Mouse (Mus musculus): ENCODE results near the gene Npcd.

Npcd gene

DNA sequence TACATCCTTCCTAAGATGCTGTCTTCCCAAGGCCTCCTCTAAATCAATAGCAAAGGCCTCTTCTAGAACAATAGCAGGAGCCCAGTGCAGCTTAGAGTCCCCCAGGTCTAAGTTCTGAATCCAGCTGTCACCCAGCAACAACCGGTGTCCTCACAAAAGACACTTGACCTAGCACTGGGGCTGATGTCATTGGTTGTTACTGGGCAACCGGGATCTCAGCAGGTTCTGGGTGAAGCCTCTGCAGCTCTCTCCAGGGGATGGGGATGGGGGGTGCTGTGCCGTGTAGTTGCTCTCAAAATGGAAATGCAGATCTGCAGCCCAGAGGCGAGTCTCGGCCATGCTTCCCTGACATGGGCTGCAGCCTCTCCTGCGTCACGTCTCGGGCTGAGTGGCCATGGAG is 46.2 kb downstream of the Npcd start:
- in situ Hi-C loops (cut with MboI; ENCODE audit: low pct_unique_long_range_greater_than_20kb in 1 of 2, low sequenced_read_pairs in 2 of 2, unreplicated experiment in 1 of 2), result loop anchor here in 1 of 2 experiments (25.0 kb wide), 1 partner anchor 274 kb away; no protein-coding TSS in a partner anchor

DNA sequence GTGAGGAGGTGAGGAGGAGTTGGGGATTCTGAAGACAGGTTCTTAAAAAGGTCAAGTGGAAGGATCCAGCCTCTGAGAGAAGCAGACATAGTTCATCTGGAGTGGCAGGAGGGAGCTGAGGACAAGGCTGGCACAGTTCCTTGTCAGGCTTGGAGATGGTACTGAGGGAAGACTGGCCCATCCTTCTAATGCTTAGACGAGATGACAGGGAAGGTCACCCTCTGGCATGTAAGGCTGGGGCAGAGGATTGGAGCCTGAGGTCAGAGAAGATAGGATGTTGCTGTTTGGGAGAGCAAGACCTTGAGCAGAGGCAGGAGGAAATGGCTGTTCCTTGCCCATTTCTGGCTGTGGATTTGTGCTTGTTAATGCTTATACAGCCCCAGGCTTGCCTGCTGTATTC is 49.0 kb downstream of the Npcd start:
- in situ Hi-C loops (cut with MboI; ENCODE audit: low pct_unique_long_range_greater_than_20kb in 1 of 2, low sequenced_read_pairs in 2 of 2, unreplicated experiment in 1 of 2), result loop anchor here in 1 of 2 experiments (25.0 kb wide), 1 partner anchor 277 kb away; no protein-coding TSS in a partner anchor

DNA sequence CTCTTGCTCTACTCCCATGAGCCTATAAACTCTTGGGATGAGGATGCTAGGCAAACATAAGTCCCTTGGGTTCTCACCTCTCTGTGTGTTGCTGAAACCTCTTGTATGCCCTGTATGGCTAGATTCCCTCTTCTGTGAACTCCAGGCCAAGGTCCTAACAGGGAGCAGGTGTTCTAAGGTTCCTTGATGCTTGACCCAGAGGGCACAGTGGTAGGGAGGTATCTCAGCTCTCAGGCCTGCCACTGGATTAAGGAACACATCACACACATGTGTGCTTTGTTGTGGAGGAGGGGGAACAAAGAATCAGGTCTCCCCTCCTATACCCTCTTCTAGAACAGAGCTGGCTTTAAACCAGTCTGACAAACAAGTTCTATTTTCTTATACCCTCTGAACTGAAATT is 56.3 kb downstream of the Npcd start, which contains the start of gene Dnal4:
TSS of gene Dnal4 (minus strand) at position 101 of the 400 bp plus-strand sequence.
- in situ Hi-C loops (cut with MboI; ENCODE audit: low pct_unique_long_range_greater_than_20kb in 1 of 2, low sequenced_read_pairs in 2 of 2, unreplicated experiment in 1 of 2), result loop anchor here in 1 of 2 experiments (25.0 kb wide), 1 partner anchor 285 kb away; no protein-coding TSS in a partner anchor

DNA sequence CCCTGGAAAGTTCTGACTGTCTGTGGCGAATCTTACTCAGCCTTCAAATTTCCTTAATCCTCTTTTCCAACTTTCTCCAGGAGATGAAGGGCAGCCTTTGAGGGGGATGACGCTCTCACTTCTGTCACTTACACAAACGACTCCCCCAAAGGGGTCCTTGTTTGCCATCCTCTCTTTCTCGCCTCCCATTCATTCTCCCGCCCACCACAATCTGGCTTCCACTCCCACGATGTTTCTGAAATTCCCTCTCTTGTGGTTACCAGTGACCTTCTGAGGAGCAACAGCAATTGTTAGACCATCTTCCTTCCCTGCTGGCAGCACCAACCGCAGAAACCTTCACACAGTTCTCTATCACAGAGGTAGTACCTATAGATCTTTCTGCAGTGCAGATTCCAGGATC is 58.4 kb downstream of the Npcd start:
- in situ Hi-C loops (cut with MboI; ENCODE audit: low pct_unique_long_range_greater_than_20kb in 1 of 2, low sequenced_read_pairs in 2 of 2, unreplicated experiment in 1 of 2), result loop anchor here in 1 of 2 experiments (25.0 kb wide), 1 partner anchor 287 kb away; no protein-coding TSS in a partner anchor

DNA sequence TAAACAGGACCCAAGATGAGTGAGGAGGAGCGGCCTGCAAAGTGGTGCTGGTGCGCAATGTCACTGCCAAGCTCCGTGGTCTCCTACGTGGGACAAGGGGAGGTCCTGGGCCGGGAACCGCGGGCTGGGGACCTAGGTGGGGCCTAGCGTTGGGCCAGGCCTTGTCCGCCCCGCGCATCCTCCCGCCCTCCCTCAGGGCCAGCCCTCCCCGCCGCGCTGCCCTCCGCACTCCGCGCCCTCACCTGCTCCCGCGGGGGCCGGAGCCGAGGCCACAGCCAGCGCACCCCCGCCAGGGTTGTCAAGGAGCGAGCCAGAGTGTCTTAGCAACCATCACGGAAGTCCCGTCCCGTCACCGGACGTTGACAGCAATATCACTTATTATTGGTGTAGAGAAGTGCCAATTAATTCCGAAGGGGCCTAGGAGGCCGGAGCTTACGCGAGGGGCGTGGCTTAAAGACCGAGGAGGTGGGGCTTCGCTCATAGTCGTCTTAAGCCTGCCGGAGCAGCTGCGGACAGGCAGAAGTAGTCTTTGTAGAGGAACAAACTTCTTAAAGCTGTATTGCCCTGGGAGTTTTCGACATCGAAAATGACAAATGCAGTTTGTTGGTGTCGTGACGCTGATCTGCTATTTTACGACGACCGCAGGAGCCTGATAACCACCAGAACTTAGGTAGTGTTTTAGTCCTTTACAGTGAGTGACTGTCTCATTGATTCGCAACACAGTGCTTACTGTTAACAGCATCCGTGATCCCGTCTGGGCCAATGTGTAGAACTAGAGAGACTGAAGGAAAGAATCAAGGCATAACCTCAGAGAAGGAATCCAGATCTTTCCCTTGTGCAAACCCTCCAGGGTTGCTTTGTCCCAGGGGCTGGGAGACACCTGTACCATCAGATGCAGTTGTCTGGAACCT is 59.7 kb downstream of the Npcd start:
- in situ Hi-C loops (cut with MboI; ENCODE audit: low pct_unique_long_range_greater_than_20kb in 1 of 2, low sequenced_read_pairs in 2 of 2, unreplicated experiment in 1 of 2), result loop anchor here (25.0 kb wide), 1 partner anchor 288 kb away; no protein-coding TSS in a partner anchor

DNA sequence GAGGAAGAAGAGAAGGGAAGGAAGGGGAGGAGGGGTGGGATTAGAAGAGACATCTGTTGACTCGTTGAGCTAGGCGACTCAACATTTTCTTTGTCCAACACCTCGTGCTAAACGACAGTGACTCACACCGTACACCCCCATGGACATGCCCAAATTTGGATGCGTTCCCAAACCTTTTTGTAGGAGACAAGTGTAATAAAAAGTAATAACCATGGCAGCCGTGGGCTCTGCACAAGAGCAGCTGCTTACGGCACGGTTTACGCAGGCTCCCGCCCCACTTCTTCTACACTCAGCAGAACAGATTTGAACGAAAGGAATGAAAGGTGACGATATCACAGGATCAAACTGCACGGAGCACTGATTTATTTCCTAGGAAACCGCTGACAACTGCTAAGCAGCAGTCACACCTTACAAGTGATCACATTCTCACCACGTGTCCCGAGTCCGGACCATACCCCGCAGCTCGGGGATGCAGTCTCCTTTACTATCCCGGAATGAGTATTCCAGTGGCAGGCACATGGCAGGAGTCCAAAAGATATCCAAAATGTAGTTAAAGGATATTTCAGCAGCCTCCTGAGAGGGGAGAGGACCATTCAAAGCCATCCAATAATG is 63.3 kb downstream of the Npcd start:
- in situ Hi-C loops (cut with MboI; ENCODE audit: low pct_unique_long_range_greater_than_20kb in 1 of 2, low sequenced_read_pairs in 2 of 2, unreplicated experiment in 1 of 2), result loop anchor here in 1 of 2 experiments (25.0 kb wide), 1 partner anchor 292 kb away; no protein-coding TSS in a partner anchor

DNA sequence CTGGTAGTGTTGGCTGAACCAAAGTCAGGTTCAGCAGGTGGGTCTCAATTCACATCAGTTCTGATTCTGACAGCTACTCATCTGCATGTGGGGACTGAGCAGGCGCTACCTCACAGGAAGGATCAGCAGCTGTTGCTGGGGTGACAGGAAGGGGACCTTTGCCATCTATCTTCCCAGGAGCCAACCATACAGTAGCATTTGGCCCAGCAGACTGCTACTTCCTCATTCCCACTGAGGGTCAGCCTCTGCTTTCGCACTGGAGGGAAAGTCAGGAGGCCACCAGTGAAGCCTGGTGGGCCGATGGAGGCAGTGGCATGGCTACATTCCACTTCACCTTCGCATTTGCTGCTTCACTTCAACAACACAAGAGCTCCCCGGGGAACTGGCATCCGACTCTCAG is 65.7 kb downstream of the Npcd start:
- in situ Hi-C loops (cut with MboI; ENCODE audit: low pct_unique_long_range_greater_than_20kb in 1 of 2, low sequenced_read_pairs in 2 of 2, unreplicated experiment in 1 of 2), result loop anchor here in 1 of 2 experiments (25.0 kb wide), 1 partner anchor 294 kb away; no protein-coding TSS in a partner anchor

DNA sequence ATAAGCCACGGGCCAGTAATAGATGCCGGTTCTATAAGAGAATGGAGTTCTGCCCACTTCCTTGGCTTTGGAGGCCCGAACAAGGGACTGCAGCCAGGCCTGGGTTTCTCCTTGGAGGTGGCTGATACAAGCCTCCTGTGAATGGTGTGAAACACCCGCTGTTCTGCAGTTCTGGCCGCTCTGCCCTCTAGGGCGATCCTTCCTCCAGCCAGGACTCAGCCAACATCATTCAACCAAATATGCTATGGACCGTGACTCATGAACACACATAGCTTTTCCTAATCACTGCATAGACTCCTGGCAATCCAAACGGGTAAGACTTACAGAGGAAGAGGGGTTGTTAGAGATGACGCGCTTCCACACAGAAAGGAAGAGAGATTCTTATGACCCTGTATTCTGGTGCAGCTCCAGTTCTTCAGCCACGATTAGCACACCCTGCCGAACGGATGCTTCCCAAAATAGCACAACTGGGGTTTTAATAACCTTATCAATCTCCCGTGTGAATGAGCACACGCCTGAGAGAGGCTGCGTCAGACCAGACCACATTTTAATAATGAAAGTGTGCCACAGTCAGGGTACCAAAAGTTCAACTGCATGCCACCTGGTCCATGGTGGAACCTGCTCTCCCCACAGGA is 66.6 kb downstream of the Npcd start:
- in situ Hi-C loops (cut with MboI; ENCODE audit: low pct_unique_long_range_greater_than_20kb in 1 of 2, low sequenced_read_pairs in 2 of 2, unreplicated experiment in 1 of 2), result loop anchor here in 1 of 2 experiments (25.0 kb wide), 1 partner anchor 295 kb away; no protein-coding TSS in a partner anchor

DNA sequence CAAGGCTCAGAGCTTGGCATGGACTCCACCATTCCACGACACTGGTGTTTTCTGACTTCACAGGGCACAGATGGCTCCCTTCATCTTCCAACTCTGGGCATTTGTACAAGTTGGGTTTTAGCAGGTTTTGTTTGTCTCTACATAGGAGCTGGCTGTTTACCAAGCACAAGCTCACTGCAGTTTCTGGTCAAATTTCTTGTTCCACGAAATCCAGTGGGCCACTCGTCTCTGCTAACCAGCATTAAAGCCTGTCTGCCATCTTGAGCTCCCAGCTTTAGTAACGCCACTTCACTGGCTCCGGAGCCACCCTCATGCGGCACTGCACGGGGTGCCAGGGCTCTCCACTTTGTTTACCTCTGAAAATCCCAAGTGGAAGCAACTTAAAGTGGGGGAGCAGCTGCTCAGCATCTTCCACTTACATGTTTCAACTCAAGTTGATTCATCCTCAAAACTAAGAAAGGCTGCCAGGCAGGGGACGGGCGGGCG is 67.4 kb downstream of the Npcd start:
- in situ Hi-C loops (cut with MboI; ENCODE audit: low pct_unique_long_range_greater_than_20kb in 1 of 2, low sequenced_read_pairs in 2 of 2, unreplicated experiment in 1 of 2), result loop anchor here in 1 of 2 experiments (25.0 kb wide), 1 partner anchor 296 kb away; no protein-coding TSS in a partner anchor

DNA sequence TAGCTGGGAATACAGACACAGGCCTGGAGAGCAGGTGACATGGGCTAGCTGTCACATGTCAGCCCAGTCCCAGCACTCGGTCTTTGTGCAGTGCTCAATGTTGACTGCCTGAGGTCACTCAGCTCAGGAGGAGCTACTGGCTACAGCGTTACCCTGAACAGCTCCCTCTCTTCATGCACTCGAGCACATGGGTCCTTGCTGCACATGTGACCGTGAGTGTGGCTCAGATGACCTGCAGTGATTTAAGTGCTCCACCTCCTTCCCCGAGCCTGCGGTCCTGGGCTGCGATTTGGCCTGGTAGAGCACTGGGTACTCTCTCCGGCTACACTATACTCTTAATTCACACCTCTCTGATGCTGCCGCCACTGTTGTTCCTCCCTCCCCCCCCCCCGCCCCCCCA is 67.9 kb downstream of the Npcd start:
- in situ Hi-C loops (cut with MboI; ENCODE audit: low pct_unique_long_range_greater_than_20kb in 1 of 2, low sequenced_read_pairs in 2 of 2, unreplicated experiment in 1 of 2), result loop anchor here in 1 of 2 experiments (25.0 kb wide), 1 partner anchor 296 kb away; no protein-coding TSS in a partner anchor

DNA sequence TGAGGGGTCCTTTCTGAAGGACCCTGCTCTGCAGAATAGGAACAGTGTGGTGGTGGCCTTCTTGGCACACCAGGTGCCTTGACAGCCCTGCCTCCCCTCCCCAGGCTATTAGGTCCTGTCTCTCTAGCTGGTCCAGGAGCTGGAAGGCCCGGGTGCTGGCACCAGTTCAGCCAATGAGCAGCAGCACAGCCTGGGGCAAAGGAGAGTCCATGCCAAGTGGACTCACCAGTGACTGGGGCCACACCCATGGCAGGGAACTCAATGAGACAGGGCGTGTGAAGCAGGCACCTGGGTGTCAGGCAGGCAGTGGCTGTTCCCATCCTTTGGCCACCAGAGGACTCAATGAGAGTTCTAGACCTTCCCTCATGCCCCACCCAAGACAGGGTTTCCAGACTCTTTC is 68.7 kb downstream of the Npcd start:
- in situ Hi-C loops (cut with MboI; ENCODE audit: low pct_unique_long_range_greater_than_20kb in 1 of 2, low sequenced_read_pairs in 2 of 2, unreplicated experiment in 1 of 2), result loop anchor here in 1 of 2 experiments (25.0 kb wide), 1 partner anchor 297 kb away; no protein-coding TSS in a partner anchor

DNA sequence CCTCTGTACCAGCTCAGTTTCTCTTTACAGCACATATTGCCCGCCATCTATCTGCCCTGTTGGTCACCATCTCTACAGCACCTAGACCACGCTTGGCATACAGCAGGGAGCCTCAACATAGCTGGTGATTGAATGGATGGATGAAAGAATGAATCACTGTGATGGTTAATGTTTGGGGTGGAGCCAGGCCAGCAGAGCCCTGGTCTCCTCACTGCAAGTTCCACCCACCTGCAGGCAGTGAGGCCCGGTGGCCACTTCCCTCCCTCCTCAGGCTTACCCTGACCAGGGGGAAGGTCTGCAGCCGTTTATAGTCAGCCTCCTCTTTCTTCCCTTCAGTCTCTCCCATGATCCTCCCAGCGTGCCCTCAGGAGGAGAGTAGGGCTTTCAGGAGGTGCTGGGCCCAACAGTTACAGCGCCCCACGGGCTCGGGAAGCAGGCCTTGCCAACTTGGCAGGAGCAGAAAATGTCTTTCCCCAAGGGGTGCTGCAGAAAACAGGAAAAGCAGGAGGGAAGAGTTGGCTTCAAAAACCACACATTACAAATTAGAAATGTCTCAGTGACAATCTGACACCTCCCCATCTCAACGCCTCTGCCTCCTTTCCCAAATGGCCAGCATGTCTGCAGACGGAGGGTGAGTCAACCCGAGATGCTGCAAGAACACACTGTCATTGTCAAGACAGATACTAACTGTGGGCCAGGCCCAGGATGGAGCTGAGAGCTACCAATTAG is 69.3 kb downstream of the Npcd start:
- in situ Hi-C loops (cut with MboI; ENCODE audit: low pct_unique_long_range_greater_than_20kb in 1 of 2, low sequenced_read_pairs in 2 of 2, unreplicated experiment in 1 of 2), result loop anchor here in 1 of 2 experiments (25.0 kb wide), 1 partner anchor 298 kb away; no protein-coding TSS in a partner anchor

DNA sequence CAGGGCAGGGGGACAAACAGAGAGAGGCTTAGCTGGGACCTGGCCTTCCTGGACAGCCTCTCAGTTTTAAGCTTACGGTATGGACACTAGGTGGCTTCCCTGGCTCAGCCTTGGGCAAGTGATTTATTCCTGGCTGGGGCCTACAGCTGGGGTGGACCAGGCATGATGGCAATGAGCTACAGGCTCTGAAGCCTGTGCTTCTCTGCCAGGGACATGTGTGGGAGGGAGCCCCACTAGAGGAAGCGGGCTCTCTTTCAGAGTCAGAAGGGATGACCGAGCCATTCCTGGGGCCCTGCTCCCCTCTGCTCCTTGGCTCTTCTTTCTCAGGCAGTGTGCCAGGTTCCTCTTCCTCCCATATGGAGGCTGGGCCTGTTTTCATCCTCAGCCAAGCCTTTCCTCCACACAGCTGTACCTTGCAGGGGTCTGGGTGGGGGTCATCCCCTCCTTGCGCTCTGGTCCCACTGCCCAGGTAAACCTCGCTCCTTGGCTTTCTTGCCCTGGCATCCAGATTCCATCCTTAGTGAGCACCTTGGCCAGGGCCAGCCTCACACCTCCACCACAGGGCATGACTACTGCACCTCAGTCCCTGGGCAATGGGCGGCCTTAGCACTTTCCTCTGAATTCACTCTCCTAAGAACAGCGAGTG is 70.3 kb downstream of the Npcd start:
- in situ Hi-C loops (cut with MboI; ENCODE audit: low pct_unique_long_range_greater_than_20kb in 1 of 2, low sequenced_read_pairs in 2 of 2, unreplicated experiment in 1 of 2), result loop anchor here in 1 of 2 experiments (25.0 kb wide), 1 partner anchor 299 kb away; no protein-coding TSS in a partner anchor

DNA sequence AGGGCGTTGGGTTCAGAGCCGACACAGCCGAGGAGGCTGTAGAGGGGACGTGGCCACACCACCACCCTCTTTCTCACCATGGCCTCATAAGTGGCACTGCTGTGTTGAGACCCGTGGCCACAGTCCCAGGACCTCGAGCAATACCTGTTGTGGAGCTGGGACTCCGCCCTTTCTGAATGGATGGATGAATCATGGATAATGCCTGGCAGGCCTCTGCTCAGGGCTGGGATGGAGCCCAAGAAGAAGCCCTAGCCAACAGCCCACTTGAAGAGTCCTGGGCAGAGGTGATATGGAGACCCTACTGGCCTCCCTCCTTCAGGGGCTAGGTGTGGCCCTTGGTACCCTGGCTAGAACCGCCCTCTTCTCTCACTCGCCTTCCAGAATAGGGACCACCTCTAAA is 71.0 kb downstream of the Npcd start:
- in situ Hi-C loops (cut with MboI; ENCODE audit: low pct_unique_long_range_greater_than_20kb in 1 of 2, low sequenced_read_pairs in 2 of 2, unreplicated experiment in 1 of 2), result loop anchor here in 1 of 2 experiments (25.0 kb wide), 1 partner anchor 299 kb away; no protein-coding TSS in a partner anchor

DNA sequence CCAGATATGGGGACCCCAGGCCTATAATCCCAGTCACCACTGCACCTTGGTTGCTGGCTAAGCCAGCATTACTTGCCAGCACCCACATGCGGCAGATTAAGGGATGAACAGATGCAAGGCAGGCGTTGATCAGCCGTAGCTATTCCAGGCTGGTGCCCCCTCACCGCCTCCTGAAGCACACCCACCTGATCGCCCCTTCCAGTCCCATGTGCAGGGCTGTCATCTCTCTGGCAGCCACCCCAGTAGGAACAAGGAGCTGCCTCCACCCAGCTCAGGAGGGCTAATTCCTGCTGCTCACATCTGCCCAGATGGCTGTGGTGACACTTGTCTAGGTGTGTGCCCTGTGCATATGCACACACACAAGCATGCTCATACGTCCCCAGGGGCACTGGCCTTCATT is 73.1 kb downstream of the Npcd start:
- in situ Hi-C loops (cut with MboI; ENCODE audit: low pct_unique_long_range_greater_than_20kb in 1 of 2, low sequenced_read_pairs in 2 of 2, unreplicated experiment in 1 of 2), result loop anchor here in 1 of 2 experiments (25.0 kb wide), 1 partner anchor 301 kb away; no protein-coding TSS in a partner anchor

DNA sequence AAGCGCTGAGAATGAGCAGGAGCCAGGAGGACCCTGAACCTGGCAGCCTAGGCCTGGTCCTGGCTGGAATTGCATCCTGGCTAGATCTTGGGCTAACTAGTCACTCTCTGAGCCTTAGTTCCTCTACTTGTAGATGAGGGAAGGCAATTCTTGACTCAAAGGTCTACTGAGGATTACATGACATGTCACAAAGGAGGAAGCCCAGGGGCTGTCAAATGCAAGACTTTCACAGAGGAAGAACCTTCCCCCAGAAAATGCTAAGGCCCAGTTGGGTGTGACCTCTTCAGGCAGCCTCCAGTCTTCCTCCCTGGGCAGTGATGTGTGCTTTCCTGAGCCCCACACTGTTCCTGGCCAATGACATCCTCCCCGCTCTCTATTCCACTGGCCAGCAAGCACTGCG is 76.9 kb downstream of the Npcd start:
- in situ Hi-C loops (cut with MboI; ENCODE audit: low pct_unique_long_range_greater_than_20kb in 1 of 2, low sequenced_read_pairs in 2 of 2, unreplicated experiment in 1 of 2), result loop anchor here in 1 of 2 experiments (25.0 kb wide), 1 partner anchor 305 kb away; no protein-coding TSS in a partner anchor
